Mouse (Mus musculus) embryonic fibroblast, embryonic 13.5 days (primary cell): ENCODE data around the gene Rnf181.

Experiments
- CTCF ChIP-seq: IDR thresholded peaks from 2 replicates; pipeline ENCODE4 v1.5.1; 2011; ENCODE audit warnings: mild to moderate bottlenecking, control low read depth, low read length, moderate library complexity, borderline replicate concordance; ENCODE audit not compliant: insufficient read depth
- POLR2A ChIP-seq: IDR thresholded peaks from 2 replicates; pipeline ENCODE4 v1.6.1; 2011; ENCODE audit warnings: low read depth, mild to moderate bottlenecking, control low read depth, low read length, moderate library complexity

DNA sequence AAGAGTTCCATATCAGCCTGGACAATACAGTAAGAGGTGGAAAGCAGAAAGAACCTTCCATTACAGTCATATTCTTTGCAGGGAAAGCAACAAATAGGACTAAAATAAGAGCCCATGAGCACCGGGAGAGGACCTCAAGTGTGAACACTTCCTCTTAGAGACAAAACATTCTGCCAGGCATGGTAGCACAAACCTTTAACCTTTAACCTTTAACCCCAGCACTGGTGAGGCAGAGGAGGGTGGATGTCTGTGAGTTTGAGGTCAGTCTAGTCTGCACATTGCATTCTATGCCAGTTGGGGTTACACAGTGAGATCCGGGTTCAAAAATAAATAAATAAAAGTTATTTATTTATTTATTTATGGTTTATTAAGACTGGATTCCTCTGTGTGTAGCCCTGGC lies 26.3 kb downstream of the Rnf181 start:
- TF ChIP-seq CTCF (no peak), POLR2A (no peak)
